Comparison of ENCODE assay signal across 30 mouse cellular contexts in the genomic region with DNA sequence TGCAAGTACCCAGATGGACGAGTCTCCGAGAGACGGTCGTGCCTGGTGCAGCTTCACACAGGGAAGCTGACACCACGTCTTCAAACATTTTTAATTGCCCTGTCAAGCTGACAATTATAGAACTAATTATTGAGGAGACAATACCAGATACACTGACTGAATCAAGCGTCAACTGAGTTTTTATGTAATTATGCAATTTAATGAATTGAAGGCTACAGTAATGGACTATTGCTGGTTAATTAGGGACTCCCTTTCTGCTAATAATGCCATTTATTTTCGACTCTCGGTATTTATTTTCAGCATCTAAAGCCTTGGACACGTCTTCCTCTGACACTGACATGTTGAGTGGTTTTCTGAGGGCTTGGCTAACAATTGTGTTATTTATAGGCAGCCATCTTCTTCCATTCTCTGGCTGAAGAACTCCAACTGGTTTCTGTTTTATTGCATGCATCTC.
DNase-seq lines count a peak whose midpoint lies in the region; ATAC-seq lines count a peak whose summit lies in the region.
"Had no signal": no experiment of that assay in that cellular context is flagged by ENCODE, and none has a peak within 500 bp of the region (broad histone marks: within the 10 kb centered on the region; RNA-seq: fewer than 3 reads in every experiment).

No protein-coding gene starts in this region.

- H3K9ac ChIP-seq in midbrain, embryonic 14.5 days (replicated peaks; ENCODE audit: low read length) = no peak overlapping the region
- no peak overlapping the region for H3K9ac ChIP-seq in midbrain, embryonic 11.5 days (ENCODE audit: low read length)
- no peak overlapping the region for H3K9ac ChIP-seq in forebrain, embryonic 15.5 days (replicated peaks)
- H3K9ac ChIP-seq: embryonic facial prominence, embryonic 13.5 days; hindbrain, embryonic 12.5 days; liver, embryonic 14.5 days; neural tube, embryonic 13.5 days; stomach, embryonic 15.5 days had no signal

- ATAC-seq in midbrain, embryonic 14.5 days (ENCODE audit: low FRiP score, low TSS enrichment) = no peak
- no peak for ATAC-seq in midbrain, embryonic 11.5 days (ENCODE audit: low FRiP score)
- ATAC-seq in forebrain, embryonic 15.5 days (replicated peaks) = peak; percentile 92
- ATAC-seq: activated CD4-positive, CD25-positive, alpha-beta regulatory T cell, adult 4 months had no signal

- H3K27me3 ChIP-seq in midbrain, embryonic 14.5 days (ENCODE audit: control insufficient read depth, insufficient read depth, low read length) = no peaks in the 10 kb centered on the region
- H3K27me3 ChIP-seq in midbrain, embryonic 11.5 days (ENCODE audit: control insufficient read depth, insufficient read depth, low read length) = no peaks in the 10 kb centered on the region
- no peaks in the 10 kb centered on the region for H3K27me3 ChIP-seq in forebrain, embryonic 15.5 days
- H3K27me3 ChIP-seq: embryonic facial prominence, embryonic 13.5 days; hindbrain, embryonic 12.5 days; neural tube, embryonic 13.5 days; stomach, embryonic 15.5 days had no signal

- WGBS in midbrain, embryonic 14.5 days = 67% methylated on average over 9 of the region's 9 CpGs
- WGBS in midbrain, embryonic 11.5 days = 85% methylated on average over 9 of the region's 9 CpGs
- WGBS in forebrain, embryonic 15.5 days = 9% methylated on average over 9 of the region's 9 CpGs

- no peak overlapping the region for H3K27ac ChIP-seq in midbrain, embryonic 14.5 days (replicated peaks; ENCODE audit: low read depth, low read length)
- H3K27ac ChIP-seq in midbrain, embryonic 11.5 days (ENCODE audit: low read depth, low read length) = no peak overlapping the region
- no peak overlapping the region for H3K27ac ChIP-seq in forebrain, embryonic 15.5 days (replicated peaks)
- H3K27ac ChIP-seq: embryonic facial prominence, embryonic 13.5 days; hindbrain, embryonic 12.5 days; liver, embryonic 14.5 days; neural tube, embryonic 13.5 days; stomach, embryonic 15.5 days had no signal

- no peaks in the 10 kb centered on the region for H3K9me3 ChIP-seq in midbrain, embryonic 14.5 days (ENCODE audit: control insufficient read depth, low read length)
- no peaks in the 10 kb centered on the region for H3K9me3 ChIP-seq in midbrain, embryonic 11.5 days (ENCODE audit: control insufficient read depth, low read length)
- no peaks in the 10 kb centered on the region for H3K9me3 ChIP-seq in forebrain, embryonic 15.5 days
- H3K9me3 ChIP-seq: embryonic facial prominence, embryonic 13.5 days; hindbrain, embryonic 12.5 days; neural tube, embryonic 13.5 days; stomach, embryonic 15.5 days had no signal

- H3K4me1 ChIP-seq in midbrain, embryonic 14.5 days (ENCODE audit: control insufficient read depth, insufficient read depth, low read length) = no peaks in the 10 kb centered on the region
- H3K4me1 ChIP-seq in midbrain, embryonic 11.5 days (ENCODE audit: control insufficient read depth, insufficient read depth, low read length) = no peaks in the 10 kb centered on the region
- peaks cover 10% of the 10 kb centered on the region; the same call in 1 of the 2 replicates for H3K4me1 ChIP-seq in forebrain, embryonic 15.5 days
- H3K4me1 ChIP-seq: hindbrain, embryonic 12.5 days; neural tube, embryonic 13.5 days; stomach, embryonic 15.5 days had no signal

- H3K4me3 ChIP-seq in midbrain, embryonic 14.5 days (replicated peaks; ENCODE audit: low read depth, low read length) = no peak overlapping the region
- no peak overlapping the region for H3K4me3 ChIP-seq in midbrain, embryonic 11.5 days (ENCODE audit: low read depth, low read length)
- H3K4me3 ChIP-seq in forebrain, embryonic 15.5 days = no peak overlapping the region
- H3K4me3 ChIP-seq: embryonic facial prominence, embryonic 13.5 days; erythroblast, embryonic 14.5 days; hindbrain, embryonic 12.5 days; neural tube, embryonic 13.5 days; stomach, embryonic 15.5 days had no signal

- no peaks in the 10 kb centered on the region for H3K36me3 ChIP-seq in midbrain, embryonic 14.5 days (ENCODE audit: control insufficient read depth, insufficient read depth, low read length)
- H3K36me3 ChIP-seq in midbrain, embryonic 11.5 days (ENCODE audit: control insufficient read depth, insufficient read depth, low read length) = no peaks in the 10 kb centered on the region
- H3K36me3 ChIP-seq in forebrain, embryonic 15.5 days = no peaks in the 10 kb centered on the region
- H3K36me3 ChIP-seq: embryonic facial prominence, embryonic 13.5 days; hindbrain, embryonic 12.5 days; neural tube, embryonic 13.5 days; stomach, embryonic 15.5 days had no signal

- no peak overlapping the region for H3K4me2 ChIP-seq in midbrain, embryonic 14.5 days (ENCODE audit: low read length)
- H3K4me2 ChIP-seq in midbrain, embryonic 11.5 days = no peak overlapping the region
- H3K4me2 ChIP-seq in forebrain, embryonic 15.5 days (replicated peaks) = no peak overlapping the region
- H3K4me2 ChIP-seq: embryonic facial prominence, embryonic 13.5 days; heart, embryonic 11.5 days; hindbrain, embryonic 12.5 days; neural tube, embryonic 13.5 days; stomach, embryonic 15.5 days had no signal

- DNase-seq in midbrain, embryonic 14.5 days = peak; percentile 11
- no peak for DNase-seq in midbrain, embryonic 11.5 days (ENCODE audit: low spot score, missing footprints)
- peak; percentile 30 for DNase-seq in brain, embryonic 18.5 days (ENCODE audit: low read depth, low spot score)
- no peak for DNase-seq in right cerebral cortex, adult 18-20 months
- DNase-seq in kidney, postnatal 4 days = no peak
- DNase-seq in cerebellum, postnatal 4 days (ENCODE audit: low spot score in 2 of 2) = no peak
- DNase-seq: adrenal gland, adult 2 months; adrenal gland, postnatal 36 days; B cell, adult 2 months; cerebellum, adult 11 months; cerebellum, adult 9-10 months; gastrocnemius, postnatal 36 days; heart, adult 18-20 months; heart, postnatal 36 days; kidney, adult 11 months; kidney, postnatal 25 days; liver; lung, adult 2 months; lung, postnatal 10 days; right cerebral cortex, postnatal 25 days; thymus, postnatal 14 days had no signal

Comparison
In these comparisons a context has a peak if more than half of its experiments do, and no peak if none do; other contexts are left out.
1. DNase-seq: peak in midbrain, embryonic 14.5 days (single experiment) and brain, embryonic 18.5 days (single experiment); none in midbrain, embryonic 11.5 days (single experiment), right cerebral cortex, adult 18-20 months (single experiment), kidney, postnatal 4 days (0 of 2) and cerebellum, postnatal 4 days (0 of 2).